Mouse (Mus musculus): ENCODE data around the gene Zbtb40.

The Zbtb40 gene

GRCm38 (mm10) chr4:137033115-137033887 is 15.3 kb downstream of the Zbtb40 start:
- DNase-seq (ENCODE audit: low read depth) = no peak

- no peak for DNase-seq (ENCODE audit: low read depth)
Measured at GRCm38 (mm10) chr4:137032456-137032855, 16.1 kb downstream of the Zbtb40 start.

GRCm38 (mm10) chr4:137031319-137031718 is 17.3 kb downstream of the Zbtb40 start:
- no peak for DNase-seq (ENCODE audit: low read depth)

GRCm38 (mm10) chr4:137029348-137029747 is 19.3 kb downstream of the Zbtb40 start:
- no peak for DNase-seq (ENCODE audit: low read depth)

GRCm38 (mm10) chr4:137027051-137027450 is 21.6 kb downstream of the Zbtb40 start:
- no peak for DNase-seq (ENCODE audit: low read depth)

- DNase-seq (ENCODE audit: low read depth) = no peak
Measured at GRCm38 (mm10) chr4:137025570-137025969, 23.0 kb downstream of the Zbtb40 start.

- DNase-seq (ENCODE audit: low read depth) = no peak
Measured at GRCm38 (mm10) chr4:137025133-137025532, 23.5 kb downstream of the Zbtb40 start.

- no peak for DNase-seq (ENCODE audit: low read depth)
Measured at GRCm38 (mm10) chr4:137020065-137020464, 28.5 kb downstream of the Zbtb40 start.

GRCm38 (mm10) chr4:137015934-137016333 is 32.7 kb downstream of the Zbtb40 start:
- no peak for DNase-seq (ENCODE audit: low read depth)

GRCm38 (mm10) chr4:137015476-137015856 is 33.1 kb downstream of the Zbtb40 start:
- no peak for DNase-seq (ENCODE audit: low read depth)

- DNase-seq (ENCODE audit: low read depth) = no peak
Measured at GRCm38 (mm10) chr4:137014654-137015475, 33.7 kb downstream of the Zbtb40 start.

- no peak for DNase-seq (ENCODE audit: low read depth)
Measured at GRCm38 (mm10) chr4:137014124-137014523, 34.5 kb downstream of the Zbtb40 start.

- DNase-seq (ENCODE audit: low read depth) = no peak
Measured at GRCm38 (mm10) chr4:137006966-137007365, 41.6 kb downstream of the Zbtb40 start.

GRCm38 (mm10) chr4:137001825-137002224 is 46.8 kb downstream of the Zbtb40 start:
- DNase-seq (ENCODE audit: low read depth) = no peak

GRCm38 (mm10) chr4:137001020-137001419 is 47.6 kb downstream of the Zbtb40 start:
- DNase-seq (ENCODE audit: low read depth) = no peak

- no peak for DNase-seq (ENCODE audit: low read depth)
Measured at GRCm38 (mm10) chr4:136998371-136998770, 50.2 kb downstream of the Zbtb40 start.

- DNase-seq (ENCODE audit: low read depth) = no peak
Measured at GRCm38 (mm10) chr4:136997723-136998345, 50.8 kb downstream of the Zbtb40 start.

GRCm38 (mm10) chr4:136996933-136997332 is 51.7 kb downstream of the Zbtb40 start:
- DNase-seq (ENCODE audit: low read depth) = no peak

GRCm38 (mm10) chr4:136995361-136995760 is 53.2 kb downstream of the Zbtb40 start:
- DNase-seq (ENCODE audit: low read depth) = no peak

GRCm38 (mm10) chr4:136981993-136982695 is 66.5 kb downstream of the Zbtb40 start:
- DNase-seq (ENCODE audit: low read depth) = no peak

GRCm38 (mm10) chr4:136981347-136981746 is 67.3 kb downstream of the Zbtb40 start:
- DNase-seq (ENCODE audit: low read depth) = no peak

GRCm38 (mm10) chr4:136980921-136981320 is 67.7 kb downstream of the Zbtb40 start:
- DNase-seq (ENCODE audit: low read depth) = no peak
